Mouse (Mus musculus): ENCODE data around the gene Bbof1.

DNA sequence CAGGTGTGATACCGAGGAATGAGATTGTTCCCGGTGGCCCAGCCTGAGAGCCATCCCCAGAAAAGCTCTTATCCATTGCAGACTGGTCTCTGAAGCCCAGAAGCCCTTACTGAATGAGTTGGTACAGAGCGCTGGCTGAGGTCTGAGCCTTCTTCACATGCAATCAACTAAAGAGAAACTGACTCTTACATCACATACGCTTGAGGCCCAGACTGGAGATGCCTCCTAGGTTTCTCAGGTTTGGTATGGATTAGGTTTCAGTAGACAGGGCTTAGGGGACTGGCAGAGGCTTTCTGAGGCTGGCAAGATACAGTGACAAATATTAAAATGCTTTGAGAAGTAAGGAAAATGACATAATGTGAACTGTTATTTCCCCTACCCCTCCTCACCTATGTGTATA lies 23.5 kb upstream of the Bbof1 start:
- TF ChIP-seq CTCF (conservative IDR thresholded peaks at IDR 0.05; ENCODE audit: low read length): no peak
- TF ChIP-seq POU5F1 (IDR thresholded peaks at IDR 0.05; ENCODE audit: borderline replicate concordance, low read length): no peak
